Mouse (Mus musculus): ENCODE results near the gene Sacm1l.

Sacm1l gene

DNA sequence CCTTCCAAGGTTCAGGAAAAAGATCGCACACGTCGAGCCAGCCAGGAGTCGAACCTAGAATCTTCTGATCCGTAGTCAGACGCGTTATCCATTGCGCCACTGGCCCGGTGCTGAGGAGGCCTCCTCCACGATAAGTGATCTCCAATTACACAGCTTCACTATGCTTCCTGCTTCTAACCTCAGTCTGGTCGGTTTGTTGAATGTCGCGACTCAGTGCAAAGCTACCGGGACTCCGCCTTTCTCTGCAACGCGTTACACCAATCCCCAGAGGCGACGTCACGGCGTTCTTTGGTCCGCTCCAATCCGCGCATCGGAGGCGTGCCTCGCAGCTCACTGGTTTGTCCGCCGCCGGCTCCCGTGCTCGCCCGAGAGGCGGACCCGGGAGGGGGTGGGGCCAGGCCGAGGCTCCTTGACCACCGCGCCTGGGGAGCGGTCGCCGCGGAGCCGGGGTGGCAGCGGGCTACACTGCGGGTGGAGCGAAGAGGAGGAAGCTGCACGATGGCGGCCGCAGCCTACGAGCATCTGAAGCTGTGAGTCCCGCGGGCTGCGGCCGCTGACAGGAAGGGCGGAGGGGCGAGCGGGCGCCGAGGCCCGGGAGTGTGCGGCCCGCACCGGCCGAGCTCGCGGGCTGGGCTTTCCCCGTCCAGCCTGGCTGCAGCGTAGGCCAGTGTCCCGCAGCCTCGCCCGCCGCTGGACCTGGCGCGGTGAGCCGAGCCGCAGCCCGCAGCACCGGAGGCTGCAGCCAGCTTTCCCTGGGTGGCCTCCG, at the start of gene Sacm1l:
Gene Sacm1l, plus strand, starts transcription at position 368 of the 766 bp plus-strand sequence.
- DNase-seq (ENCODE audit: low spot score), result peak; percentile 99

- no peak for DNase-seq (ENCODE audit: low spot score)
These were observed 49.7 kb upstream of the Sacm1l start for GRCm38 (mm10) chr9:123479876-123480252.

- no peak for DNase-seq (ENCODE audit: low spot score)
These were observed 49.2 kb upstream of the Sacm1l start for GRCm38 (mm10) chr9:123480253-123480921.

DNA sequence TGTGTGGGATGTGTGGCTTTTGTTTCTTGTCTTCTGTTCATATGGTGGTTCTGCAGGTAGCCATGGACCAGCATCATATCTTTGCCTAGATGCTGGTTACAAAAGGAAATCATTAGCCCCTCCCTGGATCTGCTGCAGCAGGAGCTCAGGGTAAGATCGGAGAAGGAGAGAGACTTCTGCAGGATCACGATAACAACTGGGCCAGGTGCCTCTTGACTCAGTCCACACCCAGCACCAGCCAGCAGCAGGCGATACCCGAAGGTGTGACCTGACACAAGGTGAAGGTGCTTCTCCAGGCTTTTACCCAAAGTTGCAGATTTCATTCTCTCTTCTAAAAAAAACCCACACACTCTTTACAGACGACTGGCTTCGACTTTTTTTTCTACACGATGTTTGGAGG, 48.4 kb upstream of the Sacm1l start:
- no peak for DNase-seq (ENCODE audit: low spot score)

GRCm38 (mm10) chr9:123483598-123483997, 46.0 kb upstream of the Sacm1l start:
- no peak for DNase-seq (ENCODE audit: low spot score)

GRCm38 (mm10) chr9:123484830-123485229, 44.7 kb upstream of the Sacm1l start:
- no peak for DNase-seq (ENCODE audit: low spot score)

DNA sequence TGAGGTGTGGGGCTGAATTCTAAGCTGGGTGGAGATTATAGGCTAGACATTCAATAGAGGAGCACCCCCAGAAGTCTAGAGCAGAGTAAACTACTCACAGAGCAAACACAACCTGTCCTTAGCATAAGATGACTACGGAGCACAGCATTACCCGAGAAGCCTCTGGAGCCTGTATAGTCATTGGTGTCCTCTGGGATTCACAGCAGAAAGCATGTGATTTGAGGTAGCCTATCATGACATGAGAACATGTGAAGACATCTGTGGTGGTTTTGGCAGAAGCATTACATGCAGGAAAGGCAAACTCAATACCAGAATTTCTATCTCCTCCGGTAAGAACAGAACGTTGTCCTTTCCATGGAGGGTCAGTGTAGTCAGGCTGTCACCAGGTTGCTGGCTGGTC, 44.0 kb upstream of the Sacm1l start:
- no peak for DNase-seq (ENCODE audit: low spot score)

DNA sequence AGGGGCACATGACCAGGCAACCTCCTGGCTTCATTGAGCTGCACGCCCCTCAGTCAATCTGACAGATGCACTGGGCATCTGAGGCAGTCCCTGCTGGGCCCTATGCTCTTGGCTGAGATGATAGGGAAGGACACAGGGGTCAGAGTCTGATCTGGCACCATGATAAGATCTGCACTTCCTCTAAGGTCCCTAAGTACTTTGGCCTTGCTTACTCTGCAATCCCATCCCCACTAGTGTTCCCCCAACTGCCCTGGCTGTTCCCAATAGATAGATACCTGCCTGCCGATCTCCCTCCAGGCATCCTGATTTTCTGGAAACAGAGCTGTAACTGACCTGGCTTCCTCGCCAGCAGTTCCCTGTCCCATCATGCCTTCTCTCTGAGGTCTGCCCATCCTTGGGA, 42.9 kb upstream of the Sacm1l start:
- no peak for DNase-seq (ENCODE audit: low spot score)

DNA sequence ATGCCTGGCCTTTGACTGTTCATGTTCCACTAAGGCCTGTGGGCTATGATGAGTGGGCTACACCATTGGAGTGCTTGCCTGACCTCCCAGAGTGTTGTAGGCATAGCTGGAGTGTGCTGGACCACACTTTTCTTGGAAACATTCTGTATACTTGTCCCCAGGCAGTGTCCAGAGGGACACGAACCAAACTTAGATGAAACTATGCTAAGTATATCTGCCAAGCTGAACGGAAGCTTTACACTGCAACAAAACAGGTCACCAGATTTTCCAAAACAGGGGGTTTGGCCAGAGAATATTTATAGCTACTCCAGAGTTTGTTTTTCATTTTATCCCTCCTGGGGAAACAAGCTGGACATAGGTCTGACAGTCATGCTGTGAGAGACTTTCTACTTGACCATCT, 40.5 kb upstream of the Sacm1l start:
- no peak for DNase-seq (ENCODE audit: low spot score)

DNA sequence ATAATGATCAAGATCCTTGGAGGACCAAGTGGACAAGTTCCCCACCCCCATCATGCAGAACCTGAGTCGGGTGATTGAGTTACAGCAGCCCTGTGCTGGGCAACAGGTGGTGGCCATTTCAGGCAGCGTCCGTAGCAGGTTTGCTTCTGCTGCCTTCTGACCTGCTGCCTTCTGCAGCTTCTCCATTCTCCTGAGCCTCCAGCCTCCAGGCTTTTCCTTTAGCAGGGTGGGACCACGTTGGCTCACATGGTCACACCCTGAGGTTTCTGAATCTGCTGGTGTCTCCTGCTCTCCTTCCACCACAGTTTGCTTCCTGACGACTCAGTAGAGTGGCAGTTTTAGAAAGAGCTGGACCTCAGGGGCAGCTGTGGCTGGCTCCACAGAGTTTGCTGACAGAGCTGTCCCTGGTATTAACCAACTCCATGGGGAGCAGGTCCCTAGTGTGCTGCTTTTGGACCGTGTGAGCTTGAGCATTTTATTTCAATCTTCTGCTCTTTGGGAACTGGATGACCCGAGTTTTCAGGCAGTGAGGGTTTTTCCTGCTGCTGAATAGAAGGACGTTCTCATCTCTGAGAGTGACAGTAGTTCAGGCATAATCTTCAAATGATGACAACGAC, 39.7 kb upstream of the Sacm1l start:
- DNase-seq (ENCODE audit: low spot score), result no peak

- no peak for DNase-seq (ENCODE audit: low spot score)
These were observed 38.6 kb upstream of the Sacm1l start for GRCm38 (mm10) chr9:123490930-123491329.

DNA sequence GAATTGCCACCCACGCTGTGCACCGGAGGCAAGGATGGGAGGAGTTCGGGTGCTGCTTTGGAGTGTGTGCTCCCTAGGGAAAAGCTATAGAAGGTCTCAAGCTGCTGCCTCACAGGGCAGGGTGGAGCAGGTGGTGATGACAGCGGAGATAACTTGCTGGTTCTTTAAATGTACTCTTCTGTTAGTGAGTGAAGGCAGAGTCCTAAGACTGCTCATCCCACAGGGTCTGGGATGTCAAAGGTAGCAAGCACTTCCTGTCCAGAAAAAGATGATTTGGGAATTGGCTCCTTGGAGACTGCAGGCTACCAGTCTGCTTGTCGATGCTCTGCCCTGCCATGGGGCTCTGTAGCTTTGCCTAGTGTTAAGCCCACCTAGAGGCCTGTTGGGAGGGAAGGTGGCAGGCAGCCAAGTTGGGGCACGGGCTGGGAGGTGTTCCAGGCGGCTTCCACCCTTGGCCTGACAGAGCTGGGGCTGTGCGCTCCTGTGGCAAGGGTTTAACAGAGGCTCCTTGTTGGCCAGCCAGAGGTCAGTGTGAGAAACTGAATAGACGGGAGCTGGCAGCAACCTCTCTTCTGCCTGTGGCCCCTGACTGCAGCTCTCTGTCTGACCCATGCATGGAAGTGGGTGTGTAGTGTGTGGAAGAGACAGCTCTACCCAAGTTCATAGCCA, 37.5 kb upstream of the Sacm1l start:
- peak; percentile 52 for DNase-seq (ENCODE audit: low spot score)

- no peak for DNase-seq (ENCODE audit: low spot score)
These were observed 32.9 kb upstream of the Sacm1l start for GRCm38 (mm10) chr9:123496665-123497064.

DNA sequence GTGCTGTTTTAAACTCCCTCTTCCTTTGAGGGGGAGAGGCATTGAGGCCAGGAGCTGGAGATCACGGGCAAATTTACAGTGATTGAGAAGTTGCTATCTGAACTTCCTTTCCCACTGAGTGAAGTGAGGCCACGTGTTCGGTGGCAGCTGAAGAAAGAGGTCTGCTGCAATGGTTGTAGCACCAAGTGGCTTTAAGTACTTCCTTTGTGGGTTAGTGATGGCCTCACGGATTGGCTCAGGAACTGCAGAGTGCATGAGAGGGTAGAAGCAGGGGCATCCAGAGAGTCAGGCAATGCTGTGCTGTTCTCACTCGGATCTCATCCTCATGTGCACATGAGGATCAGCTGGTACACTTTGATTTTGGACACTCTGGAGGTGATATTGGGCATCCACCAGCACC, 31.7 kb upstream of the Sacm1l start:
- DNase-seq (ENCODE audit: low spot score), result no peak

GRCm38 (mm10) chr9:123500480-123500879, 29.1 kb upstream of the Sacm1l start:
- no peak for DNase-seq (ENCODE audit: low spot score)

DNA sequence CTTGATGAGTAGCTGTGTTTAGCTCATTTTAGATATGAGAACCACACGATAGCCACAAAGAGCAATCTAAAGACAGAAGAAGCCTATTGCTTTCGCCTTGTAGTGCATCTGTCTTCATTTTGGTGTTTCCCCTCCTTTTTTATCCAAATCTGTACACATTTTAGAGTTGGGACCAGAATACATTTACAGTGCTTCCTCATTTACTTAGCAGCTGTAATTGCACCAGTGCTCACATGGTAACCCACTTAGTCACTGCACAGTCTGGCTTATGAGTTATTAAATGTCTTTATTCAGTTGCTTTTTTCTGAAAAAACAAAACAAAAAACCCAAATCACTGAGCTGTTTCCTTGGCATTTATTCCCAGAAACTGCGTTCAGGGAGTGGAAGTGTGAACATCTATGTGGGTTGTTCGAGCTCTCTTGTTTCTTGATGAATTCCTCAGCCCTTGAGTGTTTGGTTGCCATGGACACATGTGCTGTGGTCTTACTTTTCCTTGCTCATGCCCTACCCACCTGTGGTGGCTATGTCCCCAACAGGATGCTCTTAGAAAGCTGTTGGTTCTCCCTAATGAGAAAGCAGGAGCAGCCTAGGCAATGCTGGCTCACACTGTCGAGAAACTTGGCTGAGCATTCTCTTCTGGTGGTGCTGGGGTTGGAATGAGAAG, 26.3 kb upstream of the Sacm1l start:
- no peak for DNase-seq (ENCODE audit: low spot score)

DNA sequence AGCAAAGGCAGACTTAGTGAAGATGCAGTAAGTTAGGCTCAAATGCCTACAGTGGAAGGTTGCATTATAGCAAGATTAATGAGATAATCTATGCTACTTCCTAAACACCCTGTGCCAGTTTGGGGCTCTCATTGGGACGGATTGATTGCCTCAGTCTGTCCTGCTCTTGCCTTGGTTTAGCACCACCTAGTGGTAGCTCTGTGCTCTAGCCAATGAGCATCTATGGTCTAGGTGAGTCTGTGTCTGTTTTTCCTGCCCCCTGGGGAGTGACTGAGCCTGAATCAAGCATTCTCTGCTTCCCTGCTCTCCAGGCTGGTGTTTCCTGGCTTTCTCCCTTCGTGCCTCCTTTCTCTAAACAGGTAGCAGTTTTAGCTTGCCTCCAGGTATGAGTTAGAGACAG, 25.2 kb upstream of the Sacm1l start:
- peak; percentile 77 for DNase-seq (ENCODE audit: low spot score)

DNA sequence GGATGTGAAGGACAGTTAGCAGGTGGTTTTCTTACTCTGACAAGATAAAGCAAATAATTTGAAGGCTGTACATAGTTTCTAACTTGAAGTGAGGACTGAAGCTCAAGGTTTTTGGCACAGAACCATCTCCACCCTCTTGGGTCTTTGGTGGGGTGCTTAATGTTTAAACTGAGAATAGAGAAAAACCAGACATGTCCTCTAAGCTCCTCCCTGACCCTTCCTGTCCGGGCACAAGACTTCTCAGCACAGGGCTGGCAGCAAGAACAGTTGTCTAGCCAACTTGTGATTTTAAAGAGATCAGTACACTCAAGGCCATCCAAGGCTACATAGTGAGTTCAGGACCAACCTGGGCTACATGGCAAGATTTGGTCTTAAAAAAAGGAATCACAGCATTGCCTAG, 24.0 kb upstream of the Sacm1l start:
- DNase-seq (ENCODE audit: low spot score), result no peak

GRCm38 (mm10) chr9:123506270-123507146, 23.1 kb upstream of the Sacm1l start:
- no peak for DNase-seq (ENCODE audit: low spot score)

- DNase-seq (ENCODE audit: low spot score), result peak; percentile 31
These were observed 22.2 kb upstream of the Sacm1l start for GRCm38 (mm10) chr9:123507380-123507779.

DNA sequence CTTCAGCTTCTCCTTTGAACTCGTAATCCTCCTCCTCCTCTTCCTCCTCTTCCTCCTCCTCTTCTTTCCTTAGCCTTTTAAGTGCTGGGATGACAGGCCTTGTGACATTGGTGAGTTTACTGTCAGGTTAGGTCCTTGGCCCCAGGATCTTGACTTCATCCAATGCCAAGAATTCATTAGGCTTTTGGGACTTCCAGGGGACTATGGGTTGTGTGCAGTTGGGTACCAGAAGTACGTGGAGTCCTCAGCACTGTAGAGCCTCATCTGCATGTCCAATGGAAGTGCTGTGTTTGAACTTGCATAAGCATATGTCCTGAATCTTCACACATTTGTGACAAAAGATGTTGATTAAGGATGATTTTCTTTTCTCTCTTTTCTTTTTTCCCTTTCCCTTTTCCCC, 20.6 kb upstream of the Sacm1l start:
- DNase-seq (ENCODE audit: low spot score), result no peak
